Mouse (Mus musculus): Measurements from ENCODE around the gene Krtap1-4.
"Not testable (repeated sequence)": the region's sequence is repeated elsewhere in the genome, so short reads cannot be mapped to it uniquely, and the experiment has no call there.

Krtap1-4 gene

DNA sequence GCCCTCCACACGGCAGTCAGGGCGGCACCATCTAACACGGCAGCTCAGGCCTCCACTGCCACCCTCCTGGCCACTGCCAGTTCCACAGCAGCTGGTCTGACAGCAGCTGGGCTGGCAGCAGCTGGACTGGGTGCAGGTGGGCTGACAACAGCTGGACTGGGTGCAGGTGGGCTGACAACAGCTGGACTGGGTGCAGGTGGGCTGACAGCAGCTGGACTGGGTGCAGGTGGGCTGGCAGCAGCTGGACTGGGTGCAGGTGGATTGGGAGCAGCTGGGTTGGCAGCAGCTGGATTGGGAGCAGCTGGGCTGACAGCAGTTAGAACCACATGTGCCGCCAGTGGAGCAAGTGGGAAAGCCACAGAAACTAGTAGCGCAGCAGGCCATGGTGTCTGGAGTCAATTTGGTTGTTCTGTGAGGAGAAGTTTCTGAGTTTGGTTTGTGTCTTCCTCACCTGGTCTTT is at the start of gene Krtap1-4:
Gene Krtap1-4 (minus strand): TSS at position 410 of the 460 bp plus-strand sequence.
- DNase-seq (ENCODE audit: low read depth, low spot score), result no peak

DNA sequence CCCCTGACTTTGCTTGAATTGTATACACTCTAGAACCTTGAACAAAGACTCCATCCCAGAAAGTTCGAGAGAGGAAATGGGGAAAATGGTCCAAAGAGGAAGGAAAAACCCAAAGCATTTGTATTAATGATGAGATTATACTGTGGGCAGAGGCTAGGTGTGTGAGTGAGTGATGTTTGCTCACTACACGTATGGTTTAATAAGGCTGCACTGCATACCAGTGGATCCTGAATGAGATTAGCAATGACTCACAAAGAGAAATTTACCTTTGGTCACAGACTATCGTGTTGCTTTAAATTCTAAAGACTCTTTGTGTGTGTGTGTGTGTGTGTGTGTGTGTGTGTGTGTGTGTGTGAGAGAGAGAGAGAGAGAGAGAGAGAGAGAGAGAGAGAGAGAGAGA is 47.4 kb upstream of the Krtap1-4 start:
- DNase-seq (ENCODE audit: low read depth, low spot score), result no peak

- DNase-seq (ENCODE audit: low read depth, low spot score), result no peak
Measured at GRCm38 (mm10) chr11:99628138-99628537, 44.7 kb upstream of the Krtap1-4 start, which contains the start of gene Krtap4-1. Gene Krtap4-1, minus strand, starts transcription at chr11:99628238.

DNA sequence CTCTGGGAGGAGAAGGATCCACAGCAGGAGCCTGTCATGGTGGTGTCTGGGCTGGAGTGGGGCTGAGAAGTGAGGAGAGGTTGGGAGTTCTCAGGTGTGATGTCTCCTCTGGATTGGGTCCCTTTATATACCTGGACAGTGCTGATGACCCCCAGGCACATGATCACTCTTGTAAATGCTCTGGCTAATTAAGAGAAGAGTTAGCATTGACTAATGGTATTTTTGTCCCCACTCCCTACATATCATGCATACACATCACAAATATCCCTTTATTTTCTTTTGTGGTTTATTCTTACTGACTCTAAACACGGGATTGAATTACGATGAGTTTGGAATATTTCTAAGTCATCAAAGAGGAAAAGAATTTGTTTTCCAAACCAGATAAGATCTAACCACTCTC is 36.9 kb upstream of the Krtap1-4 start, which contains the start of gene Gm11562:
Gene Gm11562 (minus strand): TSS at position 101 of the 400 bp plus-strand sequence.
- no peak for DNase-seq (ENCODE audit: low read depth, low spot score)

DNA sequence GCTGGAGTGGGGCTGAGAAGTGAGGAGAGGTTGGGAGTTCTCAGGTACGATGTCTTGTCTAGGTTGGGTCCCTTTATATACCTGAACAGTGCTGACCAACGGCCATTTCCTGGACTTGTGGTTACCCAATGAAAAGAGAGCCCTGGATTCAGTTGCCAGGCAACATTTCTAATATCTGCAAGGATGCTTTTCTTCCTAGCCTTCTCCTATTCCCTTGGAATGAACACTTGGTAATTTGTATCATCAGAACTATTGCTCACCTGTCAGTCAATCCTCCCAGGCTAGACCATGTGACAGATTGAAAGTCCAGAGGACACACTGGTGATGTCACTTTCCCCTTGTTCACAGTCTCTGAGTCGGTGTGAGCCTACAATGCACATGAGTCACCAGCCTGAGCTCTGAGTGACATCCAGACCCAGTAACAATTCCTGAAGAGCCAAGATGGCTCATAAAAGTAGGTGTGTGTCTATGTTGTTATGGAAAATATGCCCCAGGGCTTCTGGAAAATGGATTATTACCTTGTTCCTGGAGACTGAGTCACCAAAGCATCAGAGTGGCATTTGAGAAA is 31.4 kb upstream of the Krtap1-4 start, which contains the start of gene Krtap2-4:
Gene Krtap2-4 (minus strand): TSS at position 51 of the 568 bp plus-strand sequence.
- DNase-seq (ENCODE audit: low read depth, low spot score), result peak; percentile 43

DNA sequence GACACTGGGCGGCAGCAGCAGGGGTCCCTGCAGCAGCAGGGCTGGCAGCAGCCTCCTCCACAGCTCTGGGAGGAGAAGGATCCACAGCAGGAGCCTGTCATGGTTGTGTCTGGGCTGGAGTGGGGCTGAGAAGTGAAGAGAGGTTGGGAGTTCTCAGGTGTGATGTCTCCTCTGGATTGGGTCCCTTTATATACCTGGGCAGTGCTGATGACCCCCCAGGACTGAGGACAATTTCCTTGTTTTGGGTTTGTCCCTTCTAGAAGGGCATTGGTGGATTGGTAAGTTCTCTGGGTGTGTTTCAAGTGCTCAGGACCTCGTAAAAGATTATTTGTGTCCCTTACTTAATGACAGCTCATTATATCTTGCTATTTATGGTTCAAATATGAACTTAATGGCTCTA is 26.6 kb upstream of the Krtap1-4 start, which contains the start of gene Gm11937:
Gene Gm11937 (minus strand): TSS at position 101 of the 400 bp plus-strand sequence.
- DNase-seq (ENCODE audit: low read depth, low spot score), result not testable (repeated sequence)

- DNase-seq (ENCODE audit: low read depth, low spot score), result peak; percentile 82
Measured at GRCm38 (mm10) chr11:99609126-99609525, 25.7 kb upstream of the Krtap1-4 start.

DNA sequence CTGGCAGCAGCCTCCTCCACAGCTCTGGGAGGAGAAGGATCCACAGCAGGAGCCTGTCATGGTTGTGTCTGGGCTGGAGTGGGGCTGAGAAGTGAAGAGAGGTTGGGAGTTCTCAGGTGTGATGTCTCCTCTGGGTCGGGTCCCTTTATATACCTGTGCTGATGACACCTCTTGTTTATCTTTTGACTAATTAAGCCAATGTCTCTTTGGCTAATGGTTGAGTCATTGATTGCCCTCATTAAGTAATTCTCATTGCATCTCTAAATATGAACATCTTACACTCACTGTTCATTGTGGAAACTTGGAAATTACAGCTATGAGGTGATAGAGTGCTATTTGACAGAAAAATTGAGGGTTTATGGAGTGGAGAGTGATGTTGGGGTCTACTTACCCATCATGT is 19.8 kb upstream of the Krtap1-4 start, which contains the start of gene Gm11938:
Gene Gm11938 (minus strand): TSS at position 101 of the 400 bp plus-strand sequence.
- DNase-seq (ENCODE audit: low read depth, low spot score), result not testable (repeated sequence)

GRCm38 (mm10) chr11:99597742-99598141 is 14.3 kb upstream of the Krtap1-4 start, which contains the start of gene Krtap9-3:
Gene Krtap9-3, minus strand, starts transcription at chr11:99598105.
- not testable (repeated sequence) for DNase-seq (ENCODE audit: low read depth, low spot score)

DNA sequence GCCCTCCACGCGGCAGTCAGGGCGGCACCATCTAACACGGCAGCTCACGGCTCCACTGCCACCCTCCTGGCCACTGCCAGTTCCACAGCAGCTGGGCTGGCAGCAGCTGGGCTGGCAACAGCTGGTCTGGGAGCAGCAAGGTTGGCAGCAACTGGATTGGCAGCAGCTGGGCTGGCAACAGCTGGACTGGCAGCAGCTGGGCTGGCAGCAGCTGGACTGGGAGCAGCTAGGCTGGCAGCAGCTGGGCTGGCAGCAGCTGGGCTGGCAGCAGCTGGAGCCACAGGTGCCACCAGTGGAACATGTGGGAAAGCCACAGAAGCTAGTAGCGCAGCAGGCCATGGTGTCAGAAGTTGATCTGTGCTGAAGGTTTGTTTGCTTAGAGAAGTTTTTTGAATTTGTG is 7.5 kb upstream of the Krtap1-4 start, which contains the start of gene Krtap1-3:
Gene Krtap1-3 (minus strand): TSS at position 359 of the 400 bp plus-strand sequence.
- no peak for DNase-seq (ENCODE audit: low read depth, low spot score)

- DNase-seq (ENCODE audit: low read depth, low spot score), result peak; percentile 80
Measured at GRCm38 (mm10) chr11:99585096-99585495, 1.6 kb upstream of the Krtap1-4 start.

- DNase-seq (ENCODE audit: low read depth, low spot score), result peak; percentile 79
Measured at GRCm38 (mm10) chr11:99581564-99581963, 1.9 kb downstream of the Krtap1-4 start.

DNA sequence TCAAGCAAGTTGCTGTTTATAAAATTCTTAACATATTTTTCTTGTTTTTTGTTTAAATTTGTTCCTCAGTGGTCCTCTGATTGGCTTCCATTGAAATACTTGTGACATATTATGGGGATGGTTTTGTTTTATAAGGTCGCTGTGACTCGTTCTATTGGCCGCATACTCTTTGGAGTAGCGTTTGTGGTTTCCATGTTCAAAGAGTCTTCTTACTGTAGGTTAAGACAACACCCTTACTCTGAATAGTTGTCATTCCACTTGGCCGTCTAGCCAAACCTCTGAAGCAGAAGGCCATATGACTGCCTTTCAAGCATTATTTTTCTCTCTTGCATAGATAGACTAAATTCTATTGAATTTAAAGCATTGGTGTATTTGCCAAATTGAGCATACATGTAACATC is 2.4 kb downstream of the Krtap1-4 start:
- no peak for DNase-seq (ENCODE audit: low read depth, low spot score)

- no peak for DNase-seq (ENCODE audit: low read depth, low spot score)
Measured at GRCm38 (mm10) chr11:99580636-99581035, 2.8 kb downstream of the Krtap1-4 start, which contains the start of gene Krtap1-5. Gene Krtap1-5, minus strand, starts transcription at chr11:99581016.

- DNase-seq (ENCODE audit: low read depth, low spot score), result peak; percentile 69
Measured at GRCm38 (mm10) chr11:99574106-99574505, 9.3 kb downstream of the Krtap1-4 start.

DNA sequence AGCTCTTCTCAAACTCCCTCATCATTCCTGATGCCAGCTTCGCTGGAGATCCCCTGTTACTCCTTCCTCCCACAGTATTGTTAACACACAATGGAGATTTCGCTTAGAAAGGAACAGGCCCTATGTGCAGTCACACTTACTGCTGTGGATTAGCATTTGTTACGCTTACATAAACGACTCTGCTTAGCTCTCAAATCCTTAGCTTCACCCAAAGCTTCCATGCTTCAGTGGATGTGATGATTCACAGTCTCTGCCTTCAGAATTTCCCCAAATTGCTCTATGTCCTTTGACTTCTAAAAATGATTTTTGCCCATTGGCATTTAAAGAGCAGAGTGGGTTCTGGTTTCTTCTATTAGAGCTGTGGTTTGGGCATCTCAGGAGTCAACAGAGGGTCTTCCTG is 10.3 kb downstream of the Krtap1-4 start:
- DNase-seq (ENCODE audit: low read depth, low spot score), result peak; percentile 74

DNA sequence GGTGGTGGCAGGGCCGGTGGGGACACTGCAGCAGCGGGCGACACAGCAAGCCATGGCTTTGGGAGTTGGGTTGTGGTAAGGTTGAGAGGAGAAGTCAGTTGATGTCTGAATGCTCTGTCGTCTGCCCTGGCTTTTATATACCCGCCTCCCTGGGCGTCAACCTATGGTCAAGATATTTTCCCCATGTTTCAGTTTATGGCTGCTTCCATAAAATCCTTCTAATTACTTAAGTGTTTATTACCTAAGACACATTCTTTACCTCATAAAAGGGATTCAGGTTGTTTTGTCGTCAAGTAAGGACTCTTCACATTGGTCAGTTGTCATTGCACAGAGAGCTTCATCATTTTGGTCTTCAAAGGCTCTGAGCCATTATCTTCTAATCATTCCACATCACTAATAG is 16.9 kb downstream of the Krtap1-4 start, which contains the start of gene Krtap3-1:
Gene Krtap3-1 (minus strand): TSS at position 101 of the 400 bp plus-strand sequence.
- no peak for DNase-seq (ENCODE audit: low read depth, low spot score)

- DNase-seq (ENCODE audit: low read depth, low spot score), result no peak
Measured at GRCm38 (mm10) chr11:99562580-99562979, 20.9 kb downstream of the Krtap1-4 start.

- no peak for DNase-seq (ENCODE audit: low read depth, low spot score)
Measured at GRCm38 (mm10) chr11:99559366-99559765, 24.1 kb downstream of the Krtap1-4 start, which contains the start of gene Gm11939. Gene Gm11939, minus strand, starts transcription at chr11:99559466.

- peak; percentile 60 for DNase-seq (ENCODE audit: low read depth, low spot score)
Measured at GRCm38 (mm10) chr11:99557976-99558745, 25.3 kb downstream of the Krtap1-4 start.

DNA sequence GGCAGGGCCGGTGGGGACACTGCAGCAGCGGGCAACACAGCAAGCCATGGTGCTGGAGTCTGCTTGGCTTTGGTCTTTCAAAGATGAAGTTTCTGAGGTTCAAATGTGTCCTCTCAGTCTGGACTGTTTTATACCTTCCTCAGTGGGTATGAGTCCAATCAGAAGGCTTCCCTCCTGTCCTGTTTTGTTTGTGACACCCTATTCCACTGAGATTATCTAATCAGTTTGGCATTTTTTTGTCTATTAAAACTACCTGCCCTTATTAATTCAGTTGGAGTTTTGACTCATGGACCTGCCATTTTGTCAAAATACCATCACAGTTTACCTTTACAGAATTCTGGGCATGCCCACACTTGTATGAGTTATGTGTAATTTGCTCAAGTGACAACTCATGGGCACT is 26.7 kb downstream of the Krtap1-4 start, which contains the start of gene Krtap3-2:
Gene Krtap3-2 (minus strand): TSS at position 101 of the 400 bp plus-strand sequence.
- no peak for DNase-seq (ENCODE audit: low read depth, low spot score)

DNA sequence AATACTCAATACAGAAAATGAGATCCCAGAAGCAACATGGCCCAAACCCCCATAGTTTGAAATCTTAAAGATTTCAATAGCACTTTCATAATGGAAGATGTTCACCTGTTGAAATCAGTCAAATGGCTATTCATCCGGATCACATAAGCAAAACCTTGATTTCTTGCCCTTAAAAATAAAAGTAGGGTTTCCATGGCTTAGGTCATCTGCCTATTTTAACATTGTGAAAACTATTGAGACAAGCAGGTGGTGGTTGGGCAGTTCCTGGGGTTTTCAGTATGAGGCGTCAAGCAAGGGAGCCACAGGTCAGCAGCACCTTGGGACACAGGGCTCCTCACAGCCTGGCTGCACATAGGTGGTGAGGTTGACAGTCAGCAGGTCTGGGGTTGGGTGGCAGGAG is 27.3 kb downstream of the Krtap1-4 start:
- DNase-seq (ENCODE audit: low read depth, low spot score), result no peak

All from brain, adult 2 months (tissue).